Mouse (Mus musculus) G1E (cell line): ENCODE measurements around the gene Twf2.

Experiments used
- CTCF ChIP-seq: IDR thresholded peaks from 2 replicates; pipeline ENCODE4 v1.5.1; 2012; ENCODE audit warnings: low read depth, low read length, inconsistent platforms, mixed read lengths
- GATA1 ChIP-seq: IDR thresholded peaks from 2 replicates; pipeline ENCODE4 v1.6.1; 2012; ENCODE audit warnings: borderline replicate concordance, low read length, inconsistent platforms, mixed read lengths

- TF ChIP-seq CTCF (no peak), GATA1 (no peak)
Observed at GRCm38 (mm10) chr9:106235194-106235830, 32.4 kb downstream of the Twf2 start.
